Mouse (Mus musculus): ENCODE data around the gene Gm20388. TPM values are rescaled to one million over a fixed set of nuclear protein-coding genes. Genes with fewer than 3 reads are reported as not detected.

The Gm20388 gene
- total and polyA plus RNA-seq, 2 experiments from 2014 or later = 51.3 TPM; not detected in 1

DNA sequence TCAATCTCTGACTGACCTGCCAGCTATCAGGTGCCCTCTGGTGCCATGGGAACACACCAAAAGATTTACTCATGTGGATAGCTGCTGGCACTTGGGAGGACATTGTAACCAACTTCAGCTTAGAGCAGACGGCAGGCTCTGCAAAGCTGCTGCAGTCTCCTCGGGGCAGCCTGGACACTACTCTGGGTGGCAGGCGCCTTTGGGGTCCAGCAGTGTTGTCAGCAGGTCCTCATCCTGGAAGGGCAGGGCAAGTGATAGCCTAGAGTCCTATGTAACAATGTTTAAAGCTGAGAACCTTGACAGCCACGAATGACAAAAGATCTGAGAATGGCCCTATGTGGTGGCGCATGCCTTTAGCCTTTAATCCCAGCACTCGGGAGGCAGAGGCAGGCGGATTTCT lies 1687.5 kb downstream of the Gm20388 start:
- no peak overlapping the region for H3K4me2 ChIP-seq (ENCODE audit: low read depth)
- no peak overlapping the region for H3K4me3 ChIP-seq (ENCODE audit: low read depth, low read length)
- H3K9ac ChIP-seq = no peak overlapping the region
- WGBS = 88% methylated on average over 7 of the region's 7 CpGs
- peaks cover 78% of the 10 kb centered on the region for H3K36me3 ChIP-seq (ENCODE audit: insufficient read depth)
- ATAC-seq (no peak), DNase-seq (no peak)
- H3K4me1 ChIP-seq (ENCODE audit: insufficient read depth) = no peaks in the 10 kb centered on the region
- no peak overlapping the region for H3K27ac ChIP-seq (ENCODE audit: low read depth, low read length)
- TF ChIP-seq CTCF (IDR thresholded peaks at IDR 0.05; ENCODE audit: low read depth) = no peak
- no peaks in the 10 kb centered on the region for H3K27me3 ChIP-seq (ENCODE audit: insufficient read depth, low read length)
- no peaks in the 10 kb centered on the region for H3K9me3 ChIP-seq (ENCODE audit: low read length)

GRCm38 (mm10) chr8:121598892-121599291 lies 1688.3 kb downstream of the Gm20388 start:
- Histone ChIP-seq H3K4me3 (ENCODE audit: low read depth, low read length) (no peak overlapping the region), H3K9ac (no peak overlapping the region), H3K27ac (ENCODE audit: low read depth, low read length) (no peak overlapping the region), H3K4me1 (ENCODE audit: insufficient read depth) (no peaks in the 10 kb centered on the region), H3K36me3 (ENCODE audit: insufficient read depth) (peaks cover 78% of the 10 kb centered on the region), H3K27me3 (ENCODE audit: insufficient read depth, low read length) (no peaks in the 10 kb centered on the region), H3K4me2 (ENCODE audit: low read depth) (no peak overlapping the region), H3K9me3 (ENCODE audit: low read length) (no peaks in the 10 kb centered on the region)
- DNase-seq (peak; percentile 83), ATAC-seq (peak; percentile 78)
- peak; percentile 89 for TF ChIP-seq CTCF (IDR thresholded peaks at IDR 0.05; ENCODE audit: low read depth)
- 32% methylated on average over 7 of the region's 7 CpGs for WGBS

DNA sequence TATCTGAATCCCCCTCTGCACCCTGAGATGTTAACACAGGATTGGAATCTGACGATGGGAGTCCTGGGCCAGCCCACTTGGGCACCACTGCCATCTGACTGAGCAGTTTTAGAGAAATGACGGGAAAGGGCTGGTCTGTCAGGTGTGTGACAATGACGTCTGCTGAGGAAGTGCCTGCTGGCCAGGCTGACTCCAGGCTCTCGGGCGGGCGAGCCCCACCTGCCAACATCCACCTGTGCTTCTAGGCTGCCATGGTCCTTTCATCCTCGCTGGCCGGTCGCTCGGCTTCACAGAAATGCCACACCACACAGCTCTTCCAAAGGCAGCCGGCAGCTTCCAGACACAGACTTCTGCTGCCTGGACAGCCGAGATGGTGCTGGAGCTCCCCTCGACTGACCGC lies 1689.2 kb downstream of the Gm20388 start:
- no peaks in the 10 kb centered on the region for H3K9me3 ChIP-seq (ENCODE audit: low read length)
- TF ChIP-seq CTCF (IDR thresholded peaks at IDR 0.05; ENCODE audit: low read depth) = no peak
- no peak for DNase-seq
- no peaks in the 10 kb centered on the region for H3K4me1 ChIP-seq (ENCODE audit: insufficient read depth)
- WGBS = 86% methylated on average over 14 of the region's 14 CpGs
- H3K36me3 ChIP-seq (ENCODE audit: insufficient read depth) = peaks cover 79% of the 10 kb centered on the region
- no peaks in the 10 kb centered on the region for H3K27me3 ChIP-seq (ENCODE audit: insufficient read depth, low read length)
- H3K4me3 ChIP-seq (ENCODE audit: low read depth, low read length) = no peak overlapping the region
- H3K27ac ChIP-seq (ENCODE audit: low read depth, low read length) = no peak overlapping the region
- H3K9ac ChIP-seq = no peak overlapping the region
- no peak for ATAC-seq
- H3K4me2 ChIP-seq (ENCODE audit: low read depth) = no peak overlapping the region

- no peaks in the 10 kb centered on the region for H3K4me1 ChIP-seq (ENCODE audit: insufficient read depth)
- no peak overlapping the region for H3K9ac ChIP-seq
- no peak for TF ChIP-seq CTCF (IDR thresholded peaks at IDR 0.05; ENCODE audit: low read depth)
- no peak overlapping the region for H3K4me2 ChIP-seq (ENCODE audit: low read depth)
- H3K27me3 ChIP-seq (ENCODE audit: insufficient read depth, low read length) = no peaks in the 10 kb centered on the region
- no peak overlapping the region for H3K4me3 ChIP-seq (ENCODE audit: low read depth, low read length)
- no peak overlapping the region for H3K27ac ChIP-seq (ENCODE audit: low read depth, low read length)
- no peaks in the 10 kb centered on the region for H3K9me3 ChIP-seq (ENCODE audit: low read length)
- H3K36me3 ChIP-seq (ENCODE audit: insufficient read depth) = peaks cover 80% of the 10 kb centered on the region
- no peak for ATAC-seq
- 92% methylated on average over 12 of the region's 12 CpGs for WGBS
- no peak for DNase-seq
Observed at GRCm38 (mm10) chr8:121602411-121602810, 1691.8 kb downstream of the Gm20388 start.

GRCm38 (mm10) chr8:121602860-121603259 lies 1692.2 kb downstream of the Gm20388 start:
- 18% methylated on average over 3 of the region's 3 CpGs for WGBS

DNA sequence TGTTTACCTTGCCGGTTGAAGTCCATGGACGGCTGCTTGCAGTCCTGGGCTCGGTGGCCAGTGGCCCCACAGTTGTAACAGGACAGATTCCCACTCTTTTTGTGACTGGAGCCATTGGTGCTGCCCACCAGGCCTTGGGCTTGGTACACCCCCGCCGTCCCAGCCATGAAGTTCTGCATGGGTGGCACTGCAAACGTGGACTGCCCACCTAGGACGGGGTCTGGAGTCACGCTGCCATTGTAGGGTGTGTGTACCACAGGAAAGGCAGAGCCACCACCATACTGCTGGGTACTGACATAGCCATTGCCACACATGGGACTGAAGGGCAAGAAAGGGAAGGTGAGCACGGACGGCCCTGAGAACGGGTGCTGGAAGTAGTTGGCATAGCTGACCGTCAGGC lies 1693.2 kb downstream of the Gm20388 start:
- Histone ChIP-seq H3K27ac (ENCODE audit: low read depth, low read length) (no peak overlapping the region), H3K9me3 (ENCODE audit: low read length) (no peaks in the 10 kb centered on the region), H3K27me3 (ENCODE audit: insufficient read depth, low read length) (no peaks in the 10 kb centered on the region), H3K4me2 (ENCODE audit: low read depth) (no peak overlapping the region), H3K36me3 (ENCODE audit: insufficient read depth) (peaks cover 85% of the 10 kb centered on the region), H3K4me1 (ENCODE audit: insufficient read depth) (no peaks in the 10 kb centered on the region), H3K9ac (no peak overlapping the region), H3K4me3 (ENCODE audit: low read depth, low read length) (no peak overlapping the region)
- DNase-seq (no peak), ATAC-seq (no peak)
- no peak for TF ChIP-seq CTCF (IDR thresholded peaks at IDR 0.05; ENCODE audit: low read depth)
- WGBS = 98% methylated on average over 12 of the region's 12 CpGs

More at GRCm38 (mm10) chr8:121602860-121603259, 1692.2 kb downstream of the Gm20388 start:
- Histone ChIP-seq H3K36me3 (ENCODE audit: insufficient read depth) (peaks cover 80% of the 10 kb centered on the region), H3K4me2 (ENCODE audit: low read depth) (no peak overlapping the region), H3K9ac (no peak overlapping the region), H3K27ac (ENCODE audit: low read depth, low read length) (no peak overlapping the region), H3K4me1 (ENCODE audit: insufficient read depth) (no peaks in the 10 kb centered on the region), H3K9me3 (ENCODE audit: low read length) (no peaks in the 10 kb centered on the region), H3K4me3 (ENCODE audit: low read depth, low read length) (no peak overlapping the region), H3K27me3 (ENCODE audit: insufficient read depth, low read length) (no peaks in the 10 kb centered on the region)
- TF ChIP-seq CTCF (IDR thresholded peaks at IDR 0.05; ENCODE audit: low read depth) = peak; percentile 87
- DNase-seq (peak; percentile 83), ATAC-seq (peak; percentile 73)

- 92% methylated on average over 5 of the region's 5 CpGs for WGBS
- no peak overlapping the region for H3K27ac ChIP-seq (ENCODE audit: low read depth, low read length)
Observed at GRCm38 (mm10) chr8:121607661-121608060, 1697.0 kb downstream of the Gm20388 start.

More at GRCm38 (mm10) chr8:121607661-121608060, 1697.0 kb downstream of the Gm20388 start:
- TF ChIP-seq CTCF (IDR thresholded peaks at IDR 0.05; ENCODE audit: low read depth) = peak; percentile 61
- no peaks in the 10 kb centered on the region for H3K4me1 ChIP-seq (ENCODE audit: insufficient read depth)
- no peak overlapping the region for H3K9ac ChIP-seq
- H3K27me3 ChIP-seq (ENCODE audit: insufficient read depth, low read length) = no peaks in the 10 kb centered on the region
- H3K9me3 ChIP-seq (ENCODE audit: low read length) = no peaks in the 10 kb centered on the region
- no peak overlapping the region for H3K4me3 ChIP-seq (ENCODE audit: low read depth, low read length)
- peaks cover 65% of the 10 kb centered on the region for H3K36me3 ChIP-seq (ENCODE audit: insufficient read depth)
- no peak for ATAC-seq
- no peak overlapping the region for H3K4me2 ChIP-seq (ENCODE audit: low read depth)
- DNase-seq = peak; percentile 13

All from forebrain, postnatal 0 days (tissue).